Mouse (Mus musculus) layer of hippocampus, adult 8-10 months (tissue): ENCODE results near the gene Col4a3bp. TPM values are rescaled to one million over a fixed set of nuclear protein-coding genes. Genes with fewer than 3 reads are reported as not detected.
"Not testable (repeated sequence)": the region's sequence is repeated elsewhere in the genome, so short reads cannot be mapped to it uniquely, and the experiment has no call there.

Experiments
- DNase-seq, 2 experiments: peaks; one replicate each; pipeline ENCODE4 v3.0.0; 2022; ENCODE audit warnings: low spot score in 2 of 2
- total RNA-seq, 4 experiments: library from RNA; stranded (reverse); gene quantifications; 2 replicates each; pipeline ENCODE4 v1.2.4; 2022

Col4a3bp gene
- total RNA-seq, 4 experiments from 2014 or later: 62.5 to 83.2 (median 74.4) TPM

DNA sequence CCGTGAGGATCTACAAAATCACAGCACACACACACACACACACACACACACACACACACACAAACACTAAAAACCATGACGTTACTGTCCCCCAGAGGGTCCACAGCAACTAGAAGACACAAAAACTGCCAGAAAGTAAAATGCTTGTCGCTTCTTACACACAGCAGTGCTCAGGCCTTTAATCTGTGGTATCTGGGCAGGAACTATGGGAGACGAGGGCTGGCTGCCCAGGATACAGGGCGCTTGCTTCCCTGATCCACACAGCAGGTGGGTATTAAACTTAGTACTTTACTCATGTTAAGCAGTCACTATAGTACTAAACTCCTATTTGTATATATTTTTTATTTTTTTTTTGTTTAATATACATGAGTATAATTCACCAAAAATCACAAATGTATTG is 103.4 kb downstream of the Col4a3bp start:
- no peak for DNase-seq

GRCm38 (mm10) chr13:96653041-96653440 is 110.6 kb downstream of the Col4a3bp start:
- peak; percentile 28 to 32 for DNase-seq

- no peak for DNase-seq
Measured at GRCm38 (mm10) chr13:96656673-96657072, 114.3 kb downstream of the Col4a3bp start.

DNA sequence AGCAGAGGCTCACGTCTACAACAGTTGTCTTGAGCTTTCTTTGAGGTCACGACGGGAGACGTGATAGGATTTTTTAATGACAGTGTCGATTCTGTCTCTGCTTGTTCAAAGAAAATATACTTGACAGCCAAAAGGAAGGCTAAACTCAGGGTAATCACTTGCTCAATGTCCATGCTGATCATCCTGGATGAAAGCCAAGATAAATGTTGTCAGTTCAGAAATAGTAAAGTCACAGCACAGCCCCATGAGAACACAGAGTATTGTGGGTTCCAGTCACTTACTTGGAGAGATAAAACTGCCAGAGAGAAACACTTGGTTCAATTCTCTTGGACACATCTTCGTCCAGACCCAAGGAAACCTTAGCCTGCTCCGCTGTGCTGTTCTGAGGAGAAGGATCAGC is 116.5 kb downstream of the Col4a3bp start:
- DNase-seq: no peak

DNA sequence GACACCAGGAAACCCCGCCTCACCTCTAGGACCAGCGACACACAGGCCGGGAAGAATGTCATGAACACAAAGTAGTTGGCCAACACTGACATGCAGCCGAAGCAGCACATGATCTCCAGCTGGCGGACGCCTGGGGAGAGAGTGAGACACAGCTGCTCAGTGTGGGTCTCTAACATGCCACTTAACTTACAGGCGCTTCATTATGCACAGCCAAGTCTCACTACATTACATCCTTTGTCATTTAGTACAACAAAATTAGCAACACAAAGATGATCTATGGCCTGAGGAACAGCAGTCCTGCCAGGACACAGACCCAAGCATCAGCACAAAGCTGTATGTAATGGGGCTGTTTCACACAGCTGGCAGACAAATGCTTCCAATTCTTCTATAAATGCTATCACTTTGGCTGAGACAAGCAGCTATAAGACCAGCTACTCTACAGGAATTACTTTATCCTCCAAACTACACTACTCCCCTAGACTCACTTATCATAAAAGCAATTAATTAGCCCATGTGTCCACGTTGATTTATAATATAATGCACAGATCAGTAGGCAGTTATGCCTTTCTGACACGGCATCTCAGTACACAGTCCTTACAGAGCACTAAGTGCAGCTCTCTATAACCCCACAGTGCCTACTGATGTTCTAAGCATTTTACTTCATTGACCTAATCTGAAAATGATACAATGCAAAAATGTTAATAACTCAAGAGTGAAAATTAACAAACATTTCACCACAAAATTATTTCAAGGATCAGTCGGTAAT is 117.9 kb downstream of the Col4a3bp start:
- no peak for DNase-seq

DNA sequence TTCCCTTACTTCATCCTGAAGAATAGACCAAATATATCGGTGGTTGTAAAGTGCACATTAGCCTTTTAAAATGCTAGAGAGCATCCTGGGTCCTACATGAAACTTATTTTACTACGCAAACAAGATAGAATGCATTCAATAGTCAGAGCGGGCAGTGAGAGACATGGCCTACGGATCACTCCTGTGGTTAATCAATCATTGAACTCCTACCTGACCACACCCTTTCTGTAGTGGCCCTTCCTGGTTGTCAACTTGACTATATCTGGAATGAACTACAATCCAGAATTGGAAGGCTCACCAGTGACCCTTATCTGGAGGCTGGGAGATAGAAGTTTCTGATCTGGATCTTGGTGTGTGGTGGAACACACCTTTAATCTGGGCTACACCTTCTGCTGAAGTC is 120.7 kb downstream of the Col4a3bp start:
- not testable (repeated sequence) for DNase-seq

GRCm38 (mm10) chr13:96664419-96664974 is 122.1 kb downstream of the Col4a3bp start:
- DNase-seq: no peak

DNA sequence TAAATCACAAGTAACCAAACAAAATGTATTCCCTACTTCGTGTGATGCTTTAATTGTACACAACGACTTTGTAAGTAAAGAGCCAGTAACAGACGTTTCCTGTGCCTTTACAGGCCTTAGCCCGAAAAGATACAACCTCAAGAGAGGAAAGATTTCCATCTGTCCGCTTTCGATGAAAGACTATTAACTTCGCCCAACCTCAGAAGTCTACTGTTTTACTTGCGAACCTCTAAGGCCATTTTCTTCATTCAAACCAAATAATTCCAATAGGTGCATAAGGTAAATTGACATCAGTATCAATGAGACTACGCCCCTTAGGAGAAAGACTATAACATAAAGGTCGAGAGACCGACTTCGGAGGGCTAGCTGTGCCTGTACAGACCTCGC is 127.6 kb downstream of the Col4a3bp start:
- DNase-seq: no peak

- peak; percentile 99 for DNase-seq
Measured at GRCm38 (mm10) chr13:96670406-96671077, 128.1 kb downstream of the Col4a3bp start, which contains the start of gene Hmgcr. TSS of gene Hmgcr (minus strand) at chr13:96670936.

DNA sequence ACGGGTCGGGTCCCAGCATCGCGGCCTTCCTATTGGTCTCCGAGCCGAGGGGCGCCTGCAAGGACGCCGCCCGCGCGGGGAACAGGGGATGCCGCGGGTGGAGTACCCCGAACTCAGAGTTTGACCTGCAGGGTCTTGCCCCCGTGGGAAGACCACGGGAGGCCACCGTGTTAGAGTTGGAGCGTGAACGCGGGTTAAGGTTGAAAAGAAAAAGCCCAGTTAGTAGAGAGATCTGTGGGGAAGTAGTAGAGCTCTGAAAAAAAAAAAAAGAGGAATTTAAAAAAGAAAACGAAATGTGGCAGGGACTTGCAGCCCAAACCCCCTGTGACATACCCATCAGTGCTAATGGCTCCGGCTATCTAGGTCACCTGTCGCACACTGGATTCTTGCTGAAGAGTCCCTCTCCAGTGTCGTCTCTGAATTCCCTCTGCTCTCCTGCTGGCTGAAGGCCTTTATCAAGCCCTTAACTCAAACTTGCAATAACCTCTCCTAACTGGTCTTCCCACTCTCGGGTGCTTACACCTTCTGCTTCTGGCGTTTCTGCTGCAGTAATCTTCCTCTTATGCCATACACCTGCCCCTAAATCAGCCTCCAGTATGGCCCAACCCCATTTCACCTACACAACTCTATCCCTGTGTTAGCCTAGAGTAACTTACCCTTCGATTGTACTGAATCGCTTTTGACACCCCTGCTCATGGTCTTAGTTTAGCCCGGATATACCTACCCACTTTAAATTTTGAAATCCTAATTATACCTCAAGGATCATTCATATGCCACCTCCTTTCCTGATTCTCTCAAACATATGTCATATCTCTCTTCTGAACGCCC is 128.9 kb downstream of the Col4a3bp start:
- no peak for DNase-seq

- no peak for DNase-seq
Measured at GRCm38 (mm10) chr13:96671906-96672234, 129.5 kb downstream of the Col4a3bp start.

DNA sequence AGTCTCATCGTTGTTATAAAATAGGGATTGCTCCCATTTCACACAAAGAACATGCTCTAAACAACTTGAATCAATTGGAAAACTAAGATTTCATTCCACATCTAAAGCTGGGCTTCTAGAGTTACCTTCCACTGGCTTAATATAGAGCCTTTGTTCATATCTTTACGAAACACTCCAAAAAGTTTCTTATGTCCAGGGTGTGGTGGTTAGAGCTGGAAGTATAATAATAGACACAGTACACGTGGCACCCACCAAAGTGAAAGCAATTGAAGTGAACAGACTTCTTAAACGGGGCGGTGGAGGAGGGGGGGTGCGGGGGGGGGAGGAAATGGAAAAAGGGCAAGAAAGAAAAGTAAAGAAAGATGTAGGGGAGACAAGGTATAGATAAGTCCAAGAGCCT is 129.9 kb downstream of the Col4a3bp start:
- DNase-seq: no peak

DNA sequence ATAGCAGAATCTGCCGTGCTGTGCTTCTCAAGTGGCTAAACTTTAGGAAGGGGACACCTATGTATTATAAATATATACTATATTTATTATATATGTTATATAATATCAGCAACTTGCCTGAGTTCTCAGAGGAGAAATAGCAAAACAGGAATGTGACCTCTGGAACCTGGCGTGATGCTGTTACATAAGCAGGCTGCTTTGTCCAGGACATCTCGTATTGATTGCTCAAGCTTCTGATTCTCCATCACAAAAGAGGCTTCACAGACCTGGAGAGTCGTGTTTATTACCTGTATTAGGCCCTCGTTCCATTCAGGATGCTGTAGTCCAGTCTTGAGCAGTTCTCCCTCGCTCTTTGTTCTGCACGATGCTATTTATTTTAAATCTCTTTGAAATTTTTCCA is 131.4 kb downstream of the Col4a3bp start:
- DNase-seq: no peak

- no peak for DNase-seq
Measured at GRCm38 (mm10) chr13:96675756-96676155, 133.3 kb downstream of the Col4a3bp start.

- DNase-seq: no peak
Measured at GRCm38 (mm10) chr13:96677071-96677470, 134.7 kb downstream of the Col4a3bp start.

- DNase-seq: no peak
Measured at GRCm38 (mm10) chr13:96678616-96679015, 136.2 kb downstream of the Col4a3bp start.

- DNase-seq: peak; percentile 43 to 52
Measured at GRCm38 (mm10) chr13:96680163-96681087, 138.0 kb downstream of the Col4a3bp start.

DNA sequence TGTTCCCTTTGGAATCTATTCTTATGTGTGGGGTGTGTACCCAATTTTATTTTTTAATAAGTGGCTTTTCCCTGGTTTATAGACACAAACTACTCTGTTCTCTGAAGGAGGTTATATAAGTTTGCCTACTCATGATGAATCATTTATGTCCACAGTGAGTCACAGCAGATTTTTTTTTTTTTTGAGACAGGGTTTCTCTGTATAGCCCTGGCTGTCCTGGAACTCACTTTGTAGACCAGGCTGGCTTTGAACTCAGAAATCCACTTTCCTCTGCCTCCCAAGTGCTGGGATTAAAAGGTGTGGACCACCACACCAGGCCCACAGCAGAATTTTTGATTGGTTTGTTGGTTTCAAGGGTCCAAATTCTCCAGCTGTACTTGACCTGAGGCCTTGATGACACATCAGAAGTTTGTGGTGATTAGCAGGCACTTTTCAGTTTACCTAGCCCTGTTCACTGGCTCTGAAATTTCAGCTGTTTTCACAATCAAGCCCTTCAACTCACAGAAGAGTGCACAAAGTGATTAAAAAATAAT is 138.7 kb downstream of the Col4a3bp start:
- DNase-seq: no peak

DNA sequence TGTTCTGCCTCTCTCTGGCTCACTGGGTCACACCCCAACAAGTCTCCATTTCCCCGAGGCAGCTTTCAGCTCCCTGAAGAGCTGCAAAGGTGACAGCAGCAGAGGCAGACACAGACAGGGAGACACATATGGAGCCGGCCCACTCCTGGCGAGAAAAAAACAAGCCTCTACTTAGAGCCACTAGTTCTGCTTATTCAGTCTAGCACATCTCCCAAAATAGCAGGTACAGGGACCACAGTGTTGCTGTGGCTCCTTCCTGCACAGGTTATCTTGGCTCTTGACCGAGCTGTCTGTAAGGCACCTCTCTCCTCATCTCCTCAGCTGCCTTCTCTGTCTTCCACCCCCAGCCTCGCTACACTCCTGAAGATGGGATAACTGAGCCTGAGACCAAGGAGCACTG is 142.4 kb downstream of the Col4a3bp start:
- no peak for DNase-seq

GRCm38 (mm10) chr13:96687261-96687660 is 144.8 kb downstream of the Col4a3bp start:
- DNase-seq: no peak
